Mouse (Mus musculus): Measurements from ENCODE around the gene Tnfaip2.
A peak's percentile ranks its signal among the peaks of the same experiment; 100 is the strongest.

GRCm38 (mm10) chr12:111466369-111466768 is 24.1 kb downstream of the Tnfaip2 start:
- TF ChIP-seq CTCF (IDR thresholded peaks at IDR 0.05; ENCODE audit: low read depth, low read length) (no peak), TAL1 (conservative IDR thresholded peaks at IDR 0.05; ENCODE audit: low read depth, low read length) (no peak), GATA1 (IDR thresholded peaks at IDR 0.05; ENCODE audit: borderline replicate concordance, low read length) (no peak), POLR2AphosphoS5 (IDR thresholded peaks at IDR 0.05; ENCODE audit: insufficient replicate concordance, low read depth, low read length) (peak; percentile 90; the same call in 1 of the 2 replicates)

All from G1E (cell line).